Mouse (Mus musculus): Measurements from ENCODE around the gene Zbtb7b.

- no peak for TF ChIP-seq CTCF (IDR thresholded peaks at IDR 0.05; ENCODE audit: low read depth, low read length)
- no peak for TF ChIP-seq GATA1 (IDR thresholded peaks at IDR 0.05; ENCODE audit: borderline replicate concordance, low read length)
- no peak for TF ChIP-seq POLR2AphosphoS5 (IDR thresholded peaks at IDR 0.05; ENCODE audit: insufficient replicate concordance, low read depth, low read length)
These were observed 20.9 kb downstream of the Zbtb7b start for GRCm38 (mm10) chr3:89373581-89374231.
